Mouse (Mus musculus): ENCODE results near the gene Pglyrp2. TPM values are rescaled to one million over a fixed set of nuclear protein-coding genes. Genes with fewer than 3 reads are reported as not detected.

Pglyrp2 gene
- polyA plus RNA-seq, 1 experiment = 202 TPM

DNA sequence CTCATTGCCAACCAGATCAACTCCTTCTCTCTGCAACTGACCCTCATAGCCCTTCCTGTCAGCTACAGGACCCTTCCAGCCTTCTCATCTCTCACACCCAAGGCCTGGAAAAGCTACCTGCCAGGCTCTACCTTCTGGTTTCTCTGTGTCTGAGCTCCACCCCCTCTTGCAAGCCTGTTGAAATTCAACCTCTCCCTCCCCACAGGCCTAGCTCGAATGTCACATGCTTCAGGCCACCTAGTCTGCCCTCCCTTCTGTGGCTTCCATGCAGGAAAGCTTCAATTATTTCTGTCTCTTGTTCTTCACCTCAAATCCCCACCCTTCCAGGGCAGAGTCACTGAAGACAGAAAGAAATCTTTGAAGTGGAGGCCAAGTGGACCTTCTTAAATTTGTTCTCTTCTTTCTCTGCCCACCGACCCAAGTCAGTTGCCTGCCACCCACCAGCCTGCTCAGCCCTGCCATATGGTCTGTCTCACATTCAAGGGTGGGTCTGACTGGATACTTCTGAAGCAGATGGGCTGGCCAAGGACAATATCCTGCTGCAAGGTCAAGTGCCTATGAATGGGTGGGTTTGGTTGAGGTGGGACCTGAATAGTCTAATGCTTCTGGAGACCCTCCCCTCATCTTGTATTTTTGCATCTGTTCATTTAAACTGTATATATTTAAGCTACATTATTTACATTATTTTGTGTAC lies 27.0 kb upstream of the Pglyrp2 start:
- TF ChIP-seq POLR2A (IDR thresholded peaks at IDR 0.05; ENCODE audit: control insufficient read depth, extremely low read depth, insufficient read depth, low read length, poor library complexity) = no peak
- no peak for TF ChIP-seq CTCF (IDR thresholded peaks at IDR 0.05; ENCODE audit: borderline replicate concordance, control insufficient read depth, extremely low read depth, insufficient read depth, low read length, poor library complexity)
- WGBS = 34% methylated on average over 2 of the region's 2 CpGs
- H3K27me3 ChIP-seq (ENCODE audit: control insufficient read depth, insufficient read depth, low read length) = no peaks in the 10 kb centered on the region; the same call in 1 of the 2 replicates
- H3K27ac ChIP-seq (ENCODE audit: control insufficient read depth, insufficient read depth, low read length) = no peak overlapping the region
- no peak overlapping the region for H3K4me3 ChIP-seq (ENCODE audit: control insufficient read depth, insufficient read depth, low read length)
- DNase-seq = no peak
- peaks cover 6% of the 10 kb centered on the region; the same call in 1 of the 2 replicates for H3K4me1 ChIP-seq (replicated peaks; ENCODE audit: control insufficient read depth, insufficient read depth, low read length)
- no peaks in the 10 kb centered on the region for H3K36me3 ChIP-seq (ENCODE audit: control insufficient read depth, insufficient read depth, low read length)

DNA sequence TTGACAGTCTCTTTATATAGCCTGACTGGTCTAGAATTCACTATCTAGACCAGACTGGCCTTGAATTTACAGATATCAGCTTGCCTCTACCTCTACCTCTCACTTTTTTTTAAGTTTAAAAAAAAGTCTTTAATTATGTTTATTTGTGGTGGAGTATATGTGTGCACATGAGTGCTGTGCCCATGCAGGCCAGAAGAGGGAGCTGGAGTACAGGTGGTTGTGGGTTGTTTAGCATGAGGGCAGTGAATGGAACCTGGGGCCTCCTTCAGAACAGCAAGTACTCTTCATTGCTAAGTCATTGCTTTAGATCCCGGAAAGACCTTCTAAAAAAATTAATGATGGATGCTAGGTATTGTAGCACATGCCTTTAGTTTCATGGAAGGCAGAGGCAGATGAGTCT lies 25.1 kb upstream of the Pglyrp2 start:
- H3K4me1 ChIP-seq (replicated peaks; ENCODE audit: control insufficient read depth, insufficient read depth, low read length) = peaks cover 6% of the 10 kb centered on the region; the same call in 1 of the 2 replicates
- no peak for TF ChIP-seq POLR2A (IDR thresholded peaks at IDR 0.05; ENCODE audit: control insufficient read depth, extremely low read depth, insufficient read depth, low read length, poor library complexity)
- no peak for TF ChIP-seq CTCF (IDR thresholded peaks at IDR 0.05; ENCODE audit: borderline replicate concordance, control insufficient read depth, extremely low read depth, insufficient read depth, low read length, poor library complexity)

DNA sequence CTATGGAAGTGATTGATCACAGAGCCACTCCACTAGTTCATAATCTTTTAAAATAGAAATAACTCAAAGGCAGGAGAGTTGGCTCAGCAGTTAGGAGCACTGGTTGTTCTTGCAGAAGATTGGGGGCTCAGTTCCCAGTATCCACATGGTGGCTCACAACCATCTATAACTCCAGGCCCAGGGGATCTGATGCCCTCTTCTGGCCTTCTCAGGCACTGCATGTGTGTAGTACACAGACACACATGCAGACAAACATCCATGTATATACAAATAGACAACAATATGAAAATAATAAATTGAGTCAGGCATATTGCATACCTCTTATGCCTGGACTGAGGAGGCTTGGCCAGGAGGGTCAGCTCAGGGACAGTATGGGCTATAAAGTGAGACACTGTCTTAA lies 23.2 kb upstream of the Pglyrp2 start:
- DNase-seq = no peak
- Histone ChIP-seq H3K27ac (ENCODE audit: control insufficient read depth, insufficient read depth, low read length) (no peak overlapping the region), H3K4me1 (replicated peaks; ENCODE audit: control insufficient read depth, insufficient read depth, low read length) (no peaks in the 10 kb centered on the region), H3K4me3 (ENCODE audit: control insufficient read depth, insufficient read depth, low read length) (no peak overlapping the region), H3K27me3 (ENCODE audit: control insufficient read depth, insufficient read depth, low read length) (no peaks in the 10 kb centered on the region), H3K36me3 (ENCODE audit: control insufficient read depth, insufficient read depth, low read length) (no peaks in the 10 kb centered on the region)
- TF ChIP-seq POLR2A (IDR thresholded peaks at IDR 0.05; ENCODE audit: control insufficient read depth, extremely low read depth, insufficient read depth, low read length, poor library complexity) = no peak
- TF ChIP-seq CTCF (IDR thresholded peaks at IDR 0.05; ENCODE audit: borderline replicate concordance, control insufficient read depth, extremely low read depth, insufficient read depth, low read length, poor library complexity) = no peak

More for the DNA sequence above, 25.1 kb upstream of the Pglyrp2 start:
- Histone ChIP-seq H3K4me3 (ENCODE audit: control insufficient read depth, insufficient read depth, low read length) (no peak overlapping the region), H3K36me3 (ENCODE audit: control insufficient read depth, insufficient read depth, low read length) (no peaks in the 10 kb centered on the region), H3K27me3 (ENCODE audit: control insufficient read depth, insufficient read depth, low read length) (no peaks in the 10 kb centered on the region), H3K27ac (ENCODE audit: control insufficient read depth, insufficient read depth, low read length) (no peak overlapping the region)
- no peak for DNase-seq
- 100% methylated on average over 1 of the region's 1 CpGs for WGBS

DNA sequence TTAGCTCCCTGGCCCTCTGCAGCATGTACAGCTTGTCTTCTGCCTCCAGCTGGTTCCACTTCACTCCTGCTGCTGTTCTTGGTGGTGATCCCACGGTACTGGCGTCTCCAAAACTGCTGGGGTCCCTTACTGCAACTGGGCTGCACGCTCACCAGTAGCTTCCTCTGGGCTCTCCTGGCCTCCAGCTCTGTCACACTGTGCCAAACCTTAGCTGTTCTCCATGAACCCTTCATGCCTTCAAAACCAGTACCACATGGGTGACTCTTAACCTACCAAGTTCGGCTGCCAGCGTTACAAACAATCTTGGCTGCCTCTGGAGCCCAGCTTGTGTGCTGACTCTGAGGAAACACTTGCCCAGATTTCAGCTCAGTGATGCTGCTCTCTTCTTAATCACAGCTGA lies 21.0 kb upstream of the Pglyrp2 start:
- Histone ChIP-seq H3K4me3 (ENCODE audit: control insufficient read depth, insufficient read depth, low read length) (no peak overlapping the region), H3K27me3 (ENCODE audit: control insufficient read depth, insufficient read depth, low read length) (no peaks in the 10 kb centered on the region), H3K36me3 (ENCODE audit: control insufficient read depth, insufficient read depth, low read length) (no peaks in the 10 kb centered on the region), H3K4me1 (replicated peaks; ENCODE audit: control insufficient read depth, insufficient read depth, low read length) (no peaks in the 10 kb centered on the region), H3K27ac (ENCODE audit: control insufficient read depth, insufficient read depth, low read length) (no peak overlapping the region; the same call in 1 of the 2 replicates)
- no peak for TF ChIP-seq POLR2A (IDR thresholded peaks at IDR 0.05; ENCODE audit: control insufficient read depth, extremely low read depth, insufficient read depth, low read length, poor library complexity)
- TF ChIP-seq CTCF (IDR thresholded peaks at IDR 0.05; ENCODE audit: borderline replicate concordance, control insufficient read depth, extremely low read depth, insufficient read depth, low read length, poor library complexity) = no peak
- WGBS = 87% methylated on average over 5 of the region's 5 CpGs
- no peak for DNase-seq

DNA sequence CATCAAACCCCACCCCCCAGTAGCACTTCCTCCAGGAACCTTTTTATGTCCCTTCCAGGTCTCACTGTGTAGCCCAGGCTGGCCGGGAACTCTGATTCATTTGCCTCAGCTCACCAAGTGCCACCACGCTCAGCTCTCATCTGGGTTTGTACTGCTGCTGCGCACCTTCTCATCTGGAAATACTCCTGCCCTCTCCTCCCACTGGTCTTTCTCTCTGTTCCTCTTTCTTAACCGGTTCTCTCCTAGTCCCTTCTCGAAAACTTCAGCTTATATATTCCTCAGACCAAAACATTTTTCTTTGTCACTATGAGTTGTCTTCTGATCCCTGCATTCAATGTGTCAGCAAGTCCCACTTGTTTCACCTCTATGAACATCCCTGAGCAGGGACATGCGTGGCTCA lies 19.3 kb upstream of the Pglyrp2 start:
- H3K36me3 ChIP-seq (ENCODE audit: control insufficient read depth, insufficient read depth, low read length) = no peaks in the 10 kb centered on the region
- no peak overlapping the region for H3K27ac ChIP-seq (ENCODE audit: control insufficient read depth, insufficient read depth, low read length)
- DNase-seq = no peak
- 47% methylated on average over 6 of the region's 6 CpGs for WGBS
- H3K4me3 ChIP-seq (ENCODE audit: control insufficient read depth, insufficient read depth, low read length) = no peak overlapping the region
- TF ChIP-seq POLR2A (IDR thresholded peaks at IDR 0.05; ENCODE audit: control insufficient read depth, extremely low read depth, insufficient read depth, low read length, poor library complexity) (no peak), CTCF (IDR thresholded peaks at IDR 0.05; ENCODE audit: borderline replicate concordance, control insufficient read depth, extremely low read depth, insufficient read depth, low read length, poor library complexity) (no peak)
- no peaks in the 10 kb centered on the region for H3K4me1 ChIP-seq (replicated peaks; ENCODE audit: control insufficient read depth, insufficient read depth, low read length)
- H3K27me3 ChIP-seq (ENCODE audit: control insufficient read depth, insufficient read depth, low read length) = no peaks in the 10 kb centered on the region

DNA sequence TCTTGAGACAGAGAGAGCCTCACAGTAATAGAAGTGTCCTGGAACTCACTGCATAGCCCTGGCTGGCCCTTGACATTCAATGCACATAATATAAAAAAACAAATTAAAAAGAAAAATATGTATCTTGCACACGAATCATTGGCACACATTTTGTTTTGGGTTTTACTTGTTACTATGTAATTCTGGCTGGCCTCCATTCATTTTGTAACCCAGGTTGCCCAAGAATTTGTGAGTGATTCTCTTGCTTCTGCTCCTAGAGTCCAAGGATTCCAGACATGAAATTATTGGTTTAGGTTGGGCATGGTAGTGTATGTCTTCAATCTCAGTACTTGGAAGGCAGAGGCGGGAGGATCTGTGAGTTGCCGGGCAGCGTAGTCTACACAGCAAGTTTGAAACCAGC lies 13.1 kb upstream of the Pglyrp2 start:
- DNase-seq = no peak
- Histone ChIP-seq H3K27ac (ENCODE audit: control insufficient read depth, insufficient read depth, low read length) (no peak overlapping the region), H3K4me1 (replicated peaks; ENCODE audit: control insufficient read depth, insufficient read depth, low read length) (no peaks in the 10 kb centered on the region), H3K36me3 (ENCODE audit: control insufficient read depth, insufficient read depth, low read length) (no peaks in the 10 kb centered on the region), H3K27me3 (ENCODE audit: control insufficient read depth, insufficient read depth, low read length) (no peaks in the 10 kb centered on the region), H3K4me3 (ENCODE audit: control insufficient read depth, insufficient read depth, low read length) (no peak overlapping the region)
- TF ChIP-seq POLR2A (IDR thresholded peaks at IDR 0.05; ENCODE audit: control insufficient read depth, extremely low read depth, insufficient read depth, low read length, poor library complexity) (no peak), CTCF (IDR thresholded peaks at IDR 0.05; ENCODE audit: borderline replicate concordance, control insufficient read depth, extremely low read depth, insufficient read depth, low read length, poor library complexity) (no peak)
- 95% methylated on average over 4 of the region's 4 CpGs for WGBS

All from thymus, adult 2 months (tissue).